Mouse (Mus musculus) liver, embryonic 14.5 days (tissue): Measurements from ENCODE around the gene Stard13.

Source experiments
- CTCF ChIP-seq: IDR thresholded peaks from 2 replicates; pipeline ENCODE4 v1.5.1; 2016; ENCODE audit warnings: antibody characterized with exemption, low read depth, control low read depth
- EP300 ChIP-seq: IDR thresholded peaks from 2 replicates; pipeline ENCODE4 v1.6.1; 2016; ENCODE audit warnings: antibody characterized with exemption, low read depth

- TF ChIP-seq EP300 = no peak
- no peak for TF ChIP-seq CTCF
These were observed 126.8 kb downstream of the Stard13 start for GRCm38 (mm10) chr5:151106841-151107240.
